In genomic region chr15:12479326-12479725, GRCm38 (mm10) we compare ENCODE assay signal across 9 mouse cellular contexts.
A peak's percentile ranks its signal among the peaks of the same experiment; 100 is the strongest.
DNase-seq lines count a peak whose midpoint lies in the region; ATAC-seq lines count a peak whose summit lies in the region.
"Had no signal": no experiment of that assay in that cellular context is flagged by ENCODE, and none has a peak within 500 bp of the region (broad histone marks: within the 10 kb centered on the region; RNA-seq: fewer than 3 reads in every experiment).

No protein-coding gene starts in this region.

- H3K4me2 ChIP-seq in midbrain, embryonic 15.5 days, result no peak overlapping the region
- H3K4me2 ChIP-seq in midbrain, embryonic 13.5 days (replicated peaks), result no peak overlapping the region
- H3K4me2 ChIP-seq in forebrain, embryonic 16.5 days (ENCODE audit: low read length), result no peak overlapping the region

- peak; percentile 16 for DNase-seq in cerebellum, adult 9-11 months
- no peak for DNase-seq in cerebellum, postnatal 10 days
- DNase-seq in lung, postnatal 25 days (ENCODE audit: low spot score), result peak; percentile 38
- DNase-seq in frontal cortex, postnatal 36 days (ENCODE audit: low spot score in 2 of 2), result no peak
- no peak for DNase-seq in ovary, postnatal 14 days (ENCODE audit: low spot score)

- H3K4me1 ChIP-seq in midbrain, embryonic 15.5 days, result peaks cover 7% of the 10 kb centered on the region
- H3K4me1 ChIP-seq in midbrain, embryonic 13.5 days (replicated peaks), result peaks cover 19% of the 10 kb centered on the region
- H3K4me1 ChIP-seq in forebrain, embryonic 16.5 days (replicated peaks; ENCODE audit: control insufficient read depth, insufficient read depth, low read length), result peaks cover 3% of the 10 kb centered on the region; the same call in 1 of the 2 replicates

- H3K27ac ChIP-seq in midbrain, embryonic 15.5 days, result no peak overlapping the region
- H3K27ac ChIP-seq in midbrain, embryonic 13.5 days, result no peak overlapping the region
- H3K27ac ChIP-seq in forebrain, embryonic 16.5 days (ENCODE audit: low read length), result no peak overlapping the region

- no peaks in the 10 kb centered on the region for H3K27me3 ChIP-seq in midbrain, embryonic 15.5 days (replicated peaks)
- no peaks in the 10 kb centered on the region for H3K27me3 ChIP-seq in midbrain, embryonic 13.5 days
- no peaks in the 10 kb centered on the region for H3K27me3 ChIP-seq in forebrain, embryonic 16.5 days (replicated peaks; ENCODE audit: control insufficient read depth, insufficient read depth, low read length)

- peak; percentile 27; the same call in 1 of the 2 replicates for ATAC-seq in midbrain, embryonic 15.5 days (replicated peaks)
- ATAC-seq in midbrain, embryonic 13.5 days, result no peak
- ATAC-seq in forebrain, embryonic 16.5 days, result peak; percentile 48

- H3K9ac ChIP-seq in midbrain, embryonic 15.5 days, result no peak overlapping the region
- H3K9ac ChIP-seq in midbrain, embryonic 13.5 days (replicated peaks), result no peak overlapping the region
- no peak overlapping the region for H3K9ac ChIP-seq in forebrain, embryonic 16.5 days (replicated peaks; ENCODE audit: low read depth, low read length)

- H3K9me3 ChIP-seq in midbrain, embryonic 15.5 days, result no peaks in the 10 kb centered on the region
- no peaks in the 10 kb centered on the region; the same call in 1 of the 2 replicates for H3K9me3 ChIP-seq in midbrain, embryonic 13.5 days
- H3K9me3 ChIP-seq in forebrain, embryonic 16.5 days (ENCODE audit: control insufficient read depth, low read length), result no peaks in the 10 kb centered on the region

- H3K36me3 ChIP-seq in midbrain, embryonic 15.5 days (replicated peaks), result no peaks in the 10 kb centered on the region
- no peaks in the 10 kb centered on the region for H3K36me3 ChIP-seq in midbrain, embryonic 13.5 days
- H3K36me3 ChIP-seq in forebrain, embryonic 16.5 days (ENCODE audit: control insufficient read depth, insufficient read depth), result no peaks in the 10 kb centered on the region

- H3K4me3 ChIP-seq in midbrain, embryonic 15.5 days, result no peak overlapping the region
- H3K4me3 ChIP-seq in midbrain, embryonic 13.5 days (replicated peaks), result no peak overlapping the region
- no peak overlapping the region for H3K4me3 ChIP-seq in forebrain, embryonic 16.5 days (replicated peaks; ENCODE audit: low read length)
- H3K4me3 ChIP-seq: myocyte had no signal

- 72% methylated on average over 5 of the region's 5 CpGs for WGBS in midbrain, embryonic 15.5 days
- 69% methylated on average over 5 of the region's 5 CpGs for WGBS in midbrain, embryonic 13.5 days
- 67% methylated on average over 5 of the region's 5 CpGs for WGBS in forebrain, embryonic 16.5 days

Comparison
In these comparisons a context has a peak if more than half of its experiments do, and no peak if none do; other contexts are left out.
1. DNase-seq: peak in cerebellum, adult 9-11 months (single experiment) and lung, postnatal 25 days (single experiment); none in cerebellum, postnatal 10 days (0 of 2), frontal cortex, postnatal 36 days (0 of 2) and ovary, postnatal 14 days (single experiment).